Mouse (Mus musculus): ENCODE measurements around the gene Gsg1l.

Gsg1l gene

GRCm38 (mm10) chr7:125934319-125934718 lies 147.9 kb downstream of the Gsg1l start:
- in situ Hi-C loops (cut with MboI) = no loop called here

GRCm38 (mm10) chr7:125933356-125934244 lies 148.6 kb downstream of the Gsg1l start:
- in situ Hi-C loops (cut with MboI) = no loop called here

- in situ Hi-C loops (cut with MboI) = no loop called here
Measured at GRCm38 (mm10) chr7:125931602-125932001, 150.6 kb downstream of the Gsg1l start.

- in situ Hi-C loops (cut with MboI) = no loop called here
Measured at GRCm38 (mm10) chr7:125924044-125924443, 158.2 kb downstream of the Gsg1l start.

GRCm38 (mm10) chr7:125920801-125921200 lies 161.4 kb downstream of the Gsg1l start:
- in situ Hi-C loops (cut with MboI) = no loop called here

GRCm38 (mm10) chr7:125900386-125901161 lies 181.6 kb downstream of the Gsg1l start:
- in situ Hi-C loops (cut with MboI) = no loop called here

GRCm38 (mm10) chr7:125899916-125900315 lies 182.3 kb downstream of the Gsg1l start:
- in situ Hi-C loops (cut with MboI) = no loop called here

- in situ Hi-C loops (cut with MboI) = no loop called here
Measured at GRCm38 (mm10) chr7:125899036-125899435, 183.2 kb downstream of the Gsg1l start.

- in situ Hi-C loops (cut with MboI) = no loop called here
Measured at GRCm38 (mm10) chr7:125897059-125897458, 185.2 kb downstream of the Gsg1l start.

GRCm38 (mm10) chr7:125893621-125894020 lies 188.6 kb downstream of the Gsg1l start:
- in situ Hi-C loops (cut with MboI) = no loop called here

GRCm38 (mm10) chr7:125888373-125888772 lies 193.8 kb downstream of the Gsg1l start:
- in situ Hi-C loops (cut with MboI) = no loop called here

GRCm38 (mm10) chr7:125887761-125888160 lies 194.4 kb downstream of the Gsg1l start:
- in situ Hi-C loops (cut with MboI) = no loop called here

GRCm38 (mm10) chr7:125887124-125887523 lies 195.1 kb downstream of the Gsg1l start:
- in situ Hi-C loops (cut with MboI) = no loop called here

GRCm38 (mm10) chr7:125886116-125886680 lies 196.0 kb downstream of the Gsg1l start:
- in situ Hi-C loops (cut with MboI) = no loop called here

- in situ Hi-C loops (cut with MboI) = no loop called here
Measured at GRCm38 (mm10) chr7:125883232-125883631, 199.0 kb downstream of the Gsg1l start.

- in situ Hi-C loops (cut with MboI) = no loop called here
Measured at GRCm38 (mm10) chr7:125878040-125878439, 204.2 kb downstream of the Gsg1l start.

- in situ Hi-C loops (cut with MboI) = no loop called here
Measured at GRCm38 (mm10) chr7:125873971-125874495, 208.2 kb downstream of the Gsg1l start.

GRCm38 (mm10) chr7:125872874-125873273 lies 209.3 kb downstream of the Gsg1l start:
- in situ Hi-C loops (cut with MboI) = no loop called here

- in situ Hi-C loops (cut with MboI) = no loop called here
Measured at GRCm38 (mm10) chr7:125872202-125872580, 210.0 kb downstream of the Gsg1l start.

- in situ Hi-C loops (cut with MboI) = no loop called here
Measured at GRCm38 (mm10) chr7:125871404-125872201, 210.6 kb downstream of the Gsg1l start.

- in situ Hi-C loops (cut with MboI) = no loop called here
Measured at GRCm38 (mm10) chr7:125868570-125868969, 213.6 kb downstream of the Gsg1l start.

All from mature B cell (primary cell).